Mouse (Mus musculus): ENCODE data around the gene Fcrls. TPM values are rescaled to one million over a fixed set of nuclear protein-coding genes. Genes with fewer than 3 reads are reported as not detected.

Gene Fcrls
- 0.17 and 0.22 TPM in 2 replicates for polyA plus RNA-seq (2012; rRNA removed)

DNA sequence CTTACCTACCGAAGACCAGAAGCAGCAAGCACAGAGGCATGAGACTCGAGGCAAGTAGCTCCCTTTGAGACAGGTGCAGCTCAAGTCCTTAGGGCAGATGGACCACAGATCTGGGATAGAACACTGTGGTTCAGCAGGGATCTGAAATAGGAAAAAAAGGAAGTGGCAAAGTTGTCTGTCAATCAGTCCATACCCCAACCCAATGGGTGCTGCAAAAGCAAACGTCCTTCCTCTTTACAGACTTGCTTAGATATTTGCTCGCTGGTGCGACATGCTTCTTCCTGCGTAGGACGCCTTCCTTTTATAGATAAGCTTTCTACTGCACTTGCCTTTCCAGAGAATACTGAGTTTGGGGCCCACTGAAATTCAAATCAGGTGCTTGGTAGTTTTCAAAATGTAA lies at the start of gene Fcrls:
Gene Fcrls, minus strand, starts transcription at position 303 of the 400 bp plus-strand sequence.

Other genes starting within 250 kb of the Fcrls start
- 0.97 and 1.1 TPM in 2 replicates for gene Kirrel, start 89.0 kb downstream of the Fcrls start, polyA plus RNA-seq (2012; rRNA removed)
- gene Cd5l, start 94.1 kb upstream of the Fcrls start, polyA plus RNA-seq (2012; rRNA removed): 99.9 and 101 TPM in 2 replicates
- gene Fcrl1, start 112.6 kb upstream of the Fcrls start, polyA plus RNA-seq (2012; rRNA removed): 0.82 and 1.1 TPM in 2 replicates
- gene Fcrl5, start 172.0 kb upstream of the Fcrls start, polyA plus RNA-seq (2012; rRNA removed): not detected in 2 replicates